Mouse (Mus musculus) skeletal muscle tissue, adult 2 months (tissue): ENCODE results near the gene Cdc6.

Experiments
- DNase-seq: peaks from one replicate; pipeline ENCODE4 v3.0.0-alpha.2; 2012; ENCODE audit warnings: low read depth, low spot score

Gene Cdc6

GRCm38 (mm10) chr11:98943741-98944461 lies 36.3 kb downstream of the Cdc6 start:
- DNase-seq = no peak

GRCm38 (mm10) chr11:98944897-98945604 lies 37.5 kb downstream of the Cdc6 start:
- DNase-seq = no peak

DNA sequence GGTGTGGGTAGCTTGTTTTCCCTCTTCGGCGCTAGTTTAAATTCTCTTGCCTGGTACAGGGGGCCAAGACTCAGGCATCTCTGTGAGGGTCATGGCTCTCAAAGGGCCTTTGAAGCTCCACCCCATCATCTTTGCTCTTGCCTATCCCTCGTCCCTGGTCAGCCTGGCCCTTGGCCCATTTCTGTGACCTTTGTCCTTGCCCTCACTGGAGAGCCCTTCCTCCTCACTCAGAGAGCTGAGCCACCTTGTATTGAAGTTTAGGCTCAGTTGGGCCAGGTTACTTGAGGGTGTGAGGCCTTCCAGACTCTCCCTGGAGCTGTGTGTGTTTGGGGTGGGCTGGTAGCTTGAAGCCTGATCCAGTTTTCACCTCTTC lies 38.0 kb downstream of the Cdc6 start:
- no peak for DNase-seq

DNA sequence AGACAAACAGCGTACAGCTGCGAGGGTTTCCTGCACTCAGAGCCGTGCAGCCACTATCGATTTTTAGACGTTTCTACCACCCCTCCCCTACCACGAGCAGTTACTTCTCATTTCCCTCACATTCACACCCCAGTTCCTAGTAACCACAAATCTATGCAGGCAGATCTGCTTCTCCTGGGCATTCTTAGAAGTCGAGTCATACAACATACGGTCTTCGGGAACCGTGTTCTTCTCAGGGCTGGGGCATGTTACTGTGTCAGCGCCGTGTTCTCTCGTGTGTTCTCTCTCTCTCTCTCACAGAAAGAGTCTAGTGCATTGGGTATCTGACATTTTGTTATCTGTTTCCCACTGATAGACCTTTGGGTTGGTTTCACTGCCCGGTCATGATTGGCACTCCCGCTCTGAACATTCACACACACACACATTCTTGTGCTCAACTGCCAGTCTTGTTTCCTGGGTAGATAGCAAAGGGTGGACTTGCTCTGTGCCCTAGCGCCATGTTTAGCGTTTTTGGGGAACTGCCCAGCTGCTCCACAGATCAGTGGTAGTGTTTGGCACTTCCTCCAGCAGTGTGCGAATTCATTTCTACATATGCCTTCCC lies 40.5 kb downstream of the Cdc6 start:
- no peak for DNase-seq

DNA sequence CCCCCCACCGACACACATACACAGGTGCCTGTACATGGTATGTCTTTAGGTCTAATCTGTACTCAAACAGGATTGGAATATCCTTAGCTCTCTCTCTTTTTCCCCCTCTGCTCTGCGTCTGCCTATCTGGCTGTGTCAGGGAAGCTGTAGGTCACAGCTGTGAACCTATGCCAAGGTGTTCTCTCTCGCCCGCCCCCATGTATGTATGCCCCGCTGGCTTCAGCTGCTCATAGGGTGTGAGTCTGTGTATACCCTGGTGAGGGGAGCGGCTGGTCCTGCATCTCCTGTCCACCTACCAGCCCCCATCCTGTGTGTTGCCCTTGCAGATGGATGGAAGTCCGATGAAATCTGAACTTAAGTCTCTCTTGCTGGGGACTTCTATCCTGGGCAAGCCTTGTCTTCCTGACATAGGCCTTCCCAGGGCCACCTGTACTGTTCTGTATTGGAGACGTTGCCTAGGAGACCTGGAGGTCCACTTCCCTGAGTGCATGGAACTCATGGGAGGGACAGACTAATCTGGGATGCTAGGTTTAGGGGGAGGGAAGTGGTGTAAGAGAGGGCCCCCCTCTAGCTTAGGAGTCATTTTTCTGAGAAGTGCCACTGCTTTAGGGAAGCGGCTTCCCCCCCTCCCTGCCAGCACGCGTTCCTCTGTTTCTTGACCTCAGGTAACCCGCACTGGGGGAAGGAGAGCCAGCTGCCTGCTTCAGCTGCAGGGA lies 41.8 kb downstream of the Cdc6 start:
- DNase-seq = no peak

- DNase-seq = no peak
These were observed 42.4 kb downstream of the Cdc6 start for GRCm38 (mm10) chr11:98949958-98950460.

GRCm38 (mm10) chr11:98950484-98950883 lies 42.9 kb downstream of the Cdc6 start:
- DNase-seq = no peak

DNA sequence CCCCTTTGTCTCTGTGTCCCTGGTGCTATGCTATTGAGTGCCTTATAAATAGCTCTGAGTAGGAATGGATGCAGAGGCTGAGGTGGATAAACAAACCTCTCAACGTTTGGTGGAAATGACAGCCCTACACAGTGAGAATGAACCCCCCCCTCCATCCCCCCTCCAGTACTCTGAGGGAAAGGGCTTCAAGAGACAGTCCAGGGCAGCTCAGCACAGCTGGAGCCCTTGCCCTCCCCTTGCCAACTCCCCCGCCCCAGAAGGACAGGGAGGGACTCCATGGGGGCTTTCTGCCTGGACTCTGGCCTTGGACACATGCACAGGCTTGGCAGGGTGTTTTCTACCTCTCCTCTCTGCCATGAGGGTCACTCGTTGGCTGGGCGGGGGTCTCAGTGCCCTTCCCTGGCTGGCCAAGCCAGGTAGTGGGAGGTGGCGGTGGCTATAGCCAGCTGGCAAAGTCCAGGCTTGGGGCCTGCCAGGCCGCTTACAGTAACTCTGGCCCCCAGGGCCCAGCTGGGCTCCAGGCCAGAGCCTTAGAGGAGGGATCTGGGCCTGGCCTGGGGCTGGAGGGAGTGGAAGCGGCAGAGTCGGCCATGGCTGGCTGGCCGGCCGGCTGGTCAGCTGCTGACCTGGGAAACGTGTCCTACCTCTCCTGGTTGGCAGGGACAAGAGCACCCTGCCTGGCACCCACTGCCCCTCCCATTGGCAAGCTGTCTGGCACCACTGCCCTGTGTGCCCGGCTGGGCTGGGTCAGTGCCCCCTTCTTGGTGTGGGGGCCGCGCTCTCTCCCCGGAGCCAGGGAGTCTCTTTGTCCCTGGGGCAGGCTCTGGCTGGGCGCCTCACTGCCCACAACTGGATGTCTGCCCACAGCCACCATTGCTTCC lies 43.7 kb downstream of the Cdc6 start:
- peak; percentile 95 for DNase-seq

DNA sequence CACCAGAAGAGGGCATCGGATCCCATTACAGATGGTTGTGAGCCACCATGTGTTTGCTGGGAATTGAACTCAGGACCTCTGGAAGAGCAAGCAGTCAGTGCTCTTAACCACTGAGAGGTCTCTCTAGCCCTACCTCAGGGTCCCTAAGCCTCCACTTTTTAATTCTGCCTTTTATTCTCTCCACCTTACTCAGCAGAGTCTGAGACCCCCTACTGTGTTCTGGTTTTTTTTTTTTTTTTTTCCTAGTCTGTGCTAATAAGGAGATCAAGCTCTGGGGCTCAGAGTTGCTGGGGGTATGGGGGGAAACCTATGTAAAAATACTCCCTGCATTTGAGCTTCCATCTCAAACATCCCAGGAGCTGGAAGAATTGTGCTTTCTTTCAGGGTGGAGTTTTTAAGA lies 44.5 kb downstream of the Cdc6 start:
- no peak for DNase-seq

DNA sequence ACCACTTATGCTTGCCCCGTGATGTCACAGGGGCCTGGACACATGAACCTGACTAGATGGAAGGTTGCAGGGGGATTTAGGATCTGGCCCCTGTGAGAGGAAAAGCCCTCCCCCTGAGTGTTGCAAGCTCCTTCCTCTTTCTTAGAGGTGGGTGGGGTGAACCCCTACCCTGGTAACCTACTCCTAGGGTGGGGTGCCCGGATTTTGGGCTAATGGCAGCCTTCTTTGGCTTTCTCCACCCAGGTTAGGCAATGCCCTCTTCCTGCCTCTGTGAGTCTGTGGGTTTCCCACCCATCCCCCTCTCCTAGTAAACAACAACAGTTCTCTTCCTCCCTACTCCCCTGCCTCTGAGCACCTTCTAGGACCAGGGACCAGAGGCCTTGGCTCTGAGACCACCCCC lies 45.1 kb downstream of the Cdc6 start:
- DNase-seq = no peak

GRCm38 (mm10) chr11:98953361-98953760 lies 45.8 kb downstream of the Cdc6 start:
- no peak for DNase-seq

DNA sequence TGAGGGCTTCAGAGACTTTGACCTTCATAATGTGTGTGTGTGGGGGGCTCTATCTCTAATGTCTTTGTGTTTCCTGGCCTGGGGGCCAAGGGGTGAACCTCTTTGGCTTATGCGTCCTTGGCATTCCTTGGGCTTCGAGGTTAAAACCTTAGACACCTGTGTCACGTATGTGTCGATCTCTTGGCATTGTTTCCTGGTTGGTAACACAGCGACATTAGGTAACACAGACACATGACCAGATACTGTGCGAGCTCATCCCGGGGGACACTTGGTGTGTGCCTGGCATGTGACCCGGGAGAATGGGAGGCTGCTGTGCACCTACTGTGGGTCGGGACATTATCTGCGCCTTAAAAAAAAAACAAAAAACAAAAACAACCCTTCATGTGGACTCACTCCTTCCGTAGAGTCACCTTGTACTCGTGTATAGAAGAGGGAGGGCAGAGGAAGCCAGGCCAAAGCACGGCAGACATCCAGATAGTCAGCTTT lies 46.3 kb downstream of the Cdc6 start:
- DNase-seq = no peak

GRCm38 (mm10) chr11:98954373-98954772 lies 46.8 kb downstream of the Cdc6 start:
- no peak for DNase-seq

GRCm38 (mm10) chr11:98954801-98955706 lies 47.5 kb downstream of the Cdc6 start:
- no peak for DNase-seq

GRCm38 (mm10) chr11:98955707-98956235 lies 48.2 kb downstream of the Cdc6 start:
- DNase-seq = no peak

- DNase-seq = no peak
These were observed 48.7 kb downstream of the Cdc6 start for GRCm38 (mm10) chr11:98956340-98956739.

DNA sequence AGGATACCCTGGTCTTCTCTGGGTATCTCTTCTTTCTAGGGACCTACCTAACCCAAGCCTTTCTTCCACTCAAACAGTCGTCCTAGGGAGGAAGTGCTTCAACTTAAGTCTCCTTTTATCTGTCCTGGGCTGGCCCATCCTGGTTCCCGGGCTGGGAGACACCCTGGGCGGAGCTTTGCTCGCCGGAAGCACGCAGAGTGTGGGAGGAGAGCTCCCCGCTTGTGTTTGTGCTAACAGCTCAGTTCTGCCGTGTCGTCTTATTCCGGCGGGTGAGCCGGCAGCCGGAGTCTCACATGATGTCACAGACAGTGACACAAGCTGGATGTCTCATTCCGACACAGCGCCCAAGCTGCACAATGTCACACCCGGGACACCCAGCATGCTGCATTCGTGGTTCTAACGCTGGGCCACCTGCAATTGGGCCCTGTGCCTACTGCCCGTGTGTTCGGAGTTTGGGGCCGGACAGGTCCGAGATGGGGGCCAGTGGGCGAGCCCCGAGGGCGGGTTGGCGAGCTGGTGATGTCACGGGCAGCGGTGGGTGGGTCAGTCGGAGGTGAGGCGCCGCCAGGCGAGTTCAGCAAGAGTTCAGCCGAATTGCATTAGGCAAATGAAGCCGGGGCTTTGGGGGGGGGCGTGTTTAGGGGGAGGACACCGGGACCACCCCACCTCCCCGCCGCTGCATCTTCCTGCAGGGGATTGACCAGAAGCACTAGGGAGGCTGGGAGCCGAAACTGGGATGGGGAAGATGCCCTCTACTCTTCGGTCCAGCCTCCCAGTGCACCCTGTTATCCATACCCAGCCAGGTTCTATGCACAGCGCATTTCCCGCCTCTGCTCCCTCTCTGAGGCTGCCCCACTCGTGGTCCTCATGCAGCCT lies 52.1 kb downstream of the Cdc6 start:
- DNase-seq = no peak

DNA sequence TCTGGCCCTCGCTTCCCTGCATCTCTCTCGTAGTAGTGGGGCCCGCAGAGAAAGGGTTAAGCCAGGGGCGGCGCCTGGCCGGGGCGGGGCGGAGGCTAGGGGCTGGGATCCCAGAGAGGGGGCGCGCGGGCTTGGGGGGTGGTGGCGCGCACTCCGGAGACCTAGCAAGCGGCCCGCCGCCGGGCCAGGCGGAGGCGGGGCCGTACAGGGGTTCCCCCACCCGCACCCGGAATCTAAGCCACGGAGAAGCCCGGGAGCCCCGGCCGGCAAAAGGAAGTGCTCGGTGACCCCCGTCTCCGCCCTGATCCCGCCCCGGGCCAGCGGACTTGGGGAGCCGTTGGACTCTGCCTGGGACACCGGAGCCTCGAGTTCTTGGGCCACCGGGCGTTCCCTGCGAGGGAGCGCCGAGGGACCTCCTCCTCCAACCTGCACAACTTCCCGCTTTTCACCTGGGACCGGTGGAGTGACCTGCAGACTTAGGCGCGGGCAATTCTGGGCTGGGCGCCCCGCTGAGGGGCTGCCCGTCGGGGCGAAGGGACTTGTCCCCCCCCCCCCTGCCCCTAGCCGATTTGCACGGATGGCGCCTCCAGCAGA lies 52.8 kb downstream of the Cdc6 start:
- DNase-seq = no peak
